Mouse (Mus musculus) limb, embryonic 15.5 days (tissue): ENCODE results near the gene Mmrn2. TPM values are rescaled to one million over a fixed set of nuclear protein-coding genes. Genes with fewer than 3 reads are reported as not detected.
"Not testable (repeated sequence)": the region's sequence is repeated elsewhere in the genome, so short reads cannot be mapped to it uniquely, and the experiment has no call there.

Source experiments
- ATAC-seq: fragments of 200-750 bp; cut with Nextera tagmentation; 2 replicates; pipeline ENCODE4 v1.8.0; 2017; ENCODE audit warnings: low read depth, moderate TSS enrichment; ENCODE audit not compliant: insufficient number of reproducible peaks, low FRiP score, low TSS enrichment
- H3K27ac ChIP-seq: fragments of 300-500 bp; sonication (generic); 2 replicates; pipeline ENCODE4 v1.5.1; 2015; ENCODE audit warnings: moderate library complexity, mild to moderate bottlenecking, inconsistent platforms
- H3K27me3 ChIP-seq: fragments of 300-500 bp; sonication (generic); 2 replicates; pipeline ENCODE4 v1.6.1; 2015; ENCODE audit warnings: inconsistent platforms
- H3K36me3 ChIP-seq: fragments of 300-500 bp; sonication (generic); 2 replicates; pipeline ENCODE4 v1.6.1; 2015; ENCODE audit warnings: inconsistent platforms
- H3K4me1 ChIP-seq: fragments of 300-500 bp; sonication (generic); 2 replicates; pipeline ENCODE4 v1.6.1; 2015; ENCODE audit warnings: inconsistent platforms
- H3K4me2 ChIP-seq: fragments of 300-500 bp; sonication (generic); 2 replicates; pipeline ENCODE4 v1.6.1; 2015; ENCODE audit warnings: mild to moderate bottlenecking, inconsistent platforms
- H3K4me3 ChIP-seq: fragments of 300-500 bp; sonication (generic); 2 replicates; pipeline ENCODE4 v1.5.1; 2015; ENCODE audit warnings: mild to moderate bottlenecking, inconsistent platforms
- H3K9ac ChIP-seq: fragments of 300-500 bp; sonication (generic); 2 replicates; pipeline ENCODE4 v1.6.1; 2015; ENCODE audit warnings: inconsistent platforms
- H3K9me3 ChIP-seq: fragments of 300-500 bp; sonication (generic); 2 replicates; pipeline ENCODE4 v1.6.1; 2016; ENCODE audit warnings: inconsistent platforms
- WGBS: fragments of 180-500 bp; shearing (Covaris S2); methylation state at CpG from one replicate; pipeline ENCODE4 v1.1.7; 2015; 5-methylcytosine and 5-hydroxymethylcytosine counted together
- polyA plus RNA-seq: library from polyadenylated mRNA; unstranded; fragments of >200 nt; fragmentation: Nextera tagmentation; extraction: Ambion mirVana; gene quantifications from 2 replicates; pipeline ENCODE4 v1.2.1, GENCODE M21; 2015

Mmrn2 gene
- polyA plus RNA-seq, 1 experiment from 2014 or later = 8.1 TPM

DNA sequence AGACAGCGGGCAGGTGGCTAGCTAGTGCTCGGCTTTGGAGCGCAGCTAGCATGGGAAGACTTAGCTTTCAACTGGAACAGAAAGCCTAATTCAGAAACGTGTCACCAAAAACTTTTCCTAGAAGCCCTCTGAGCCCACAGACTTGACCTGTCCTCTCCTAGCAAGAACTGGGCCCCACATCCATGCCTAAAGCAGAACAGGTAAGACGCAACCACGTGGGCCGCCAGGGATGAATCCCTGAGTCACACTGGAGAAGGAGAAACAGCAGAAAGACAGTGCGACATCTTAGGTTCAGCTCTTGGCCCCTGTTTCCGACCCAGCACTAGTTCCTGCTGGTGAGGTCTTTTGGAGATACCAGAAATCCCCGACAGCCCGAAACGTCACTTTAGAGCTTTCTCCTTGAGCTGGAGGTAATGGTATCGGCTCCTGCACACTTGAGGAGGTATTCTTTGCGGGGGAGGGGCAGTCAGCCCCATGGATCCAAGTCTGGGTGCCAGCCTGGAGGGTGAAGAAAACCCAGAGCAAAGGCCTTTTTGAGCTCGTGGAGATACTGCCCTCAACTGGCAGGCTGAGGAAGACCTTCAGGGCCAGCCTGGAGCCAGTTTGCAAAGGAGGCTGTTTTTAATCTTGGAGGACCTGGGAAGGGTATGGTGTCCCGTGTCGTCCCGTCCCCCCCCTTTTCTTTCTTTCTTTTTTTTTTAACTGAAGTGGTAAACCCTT lies 12.4 kb upstream of the Mmrn2 start:
- H3K27me3 ChIP-seq = no peaks in the 10 kb centered on the region; the same call in 1 of the 2 replicates
- no peaks in the 10 kb centered on the region for H3K36me3 ChIP-seq
- peak; percentile 19; the same call in 1 of the 2 replicates for ATAC-seq
- peak overlapping the region; percentile 84 for H3K4me2 ChIP-seq
- H3K4me3 ChIP-seq = peak overlapping the region; percentile 43
- peaks cover 14% of the 10 kb centered on the region for H3K4me1 ChIP-seq
- no peak overlapping the region for H3K9ac ChIP-seq
- H3K27ac ChIP-seq = no peak overlapping the region
- no peaks in the 10 kb centered on the region for H3K9me3 ChIP-seq
- WGBS = 33% methylated on average over 18 of the region's 18 CpGs

DNA sequence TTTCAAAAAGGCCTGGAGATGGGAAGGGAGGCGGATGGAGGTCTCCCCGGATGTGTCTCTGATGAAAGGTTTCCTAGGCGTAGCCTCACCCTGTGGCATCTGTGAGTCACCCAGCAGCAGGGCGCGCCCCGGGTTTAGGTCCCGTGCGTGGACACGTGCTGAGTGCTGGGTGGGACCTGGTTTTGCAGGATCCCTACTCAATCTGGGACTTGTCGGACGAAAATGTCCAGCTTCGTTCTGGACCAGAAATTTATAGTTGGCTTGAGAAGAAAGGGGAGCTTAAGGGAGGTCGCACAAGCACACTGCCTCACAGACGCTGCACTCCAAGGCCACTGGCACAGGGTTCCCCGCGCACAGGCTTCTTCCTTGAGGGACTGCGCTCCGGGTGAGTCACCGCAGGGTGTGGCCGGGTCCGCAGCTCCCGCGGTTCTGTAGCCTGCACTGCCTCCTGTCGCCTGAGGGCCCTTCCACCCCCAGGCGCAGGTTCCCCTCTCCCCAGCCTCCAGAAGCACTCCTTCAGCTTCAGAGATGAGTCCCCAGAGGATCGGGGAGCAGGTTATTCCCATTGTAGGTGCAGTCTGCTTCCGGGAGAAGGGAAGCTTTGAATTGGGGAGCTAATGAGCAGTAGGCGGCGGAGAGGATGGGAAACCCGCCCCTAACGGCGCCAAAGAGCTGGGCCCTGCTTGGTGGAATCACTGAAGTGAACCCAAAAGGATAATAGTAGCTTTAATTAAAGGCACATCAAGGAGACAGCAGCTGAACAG lies 11.6 kb upstream of the Mmrn2 start:
- H3K27ac ChIP-seq = no peak overlapping the region
- peak; percentile 84 for ATAC-seq
- H3K4me1 ChIP-seq = peaks cover 14% of the 10 kb centered on the region
- H3K9ac ChIP-seq = peak overlapping the region; percentile 39
- peak overlapping the region; percentile 43 for H3K4me3 ChIP-seq
- no peaks in the 10 kb centered on the region for H3K36me3 ChIP-seq
- peak overlapping the region; percentile 84 for H3K4me2 ChIP-seq
- H3K27me3 ChIP-seq = no peaks in the 10 kb centered on the region; the same call in 1 of the 2 replicates
- no peaks in the 10 kb centered on the region for H3K9me3 ChIP-seq
- 3% methylated on average over 32 of the region's 32 CpGs for WGBS

DNA sequence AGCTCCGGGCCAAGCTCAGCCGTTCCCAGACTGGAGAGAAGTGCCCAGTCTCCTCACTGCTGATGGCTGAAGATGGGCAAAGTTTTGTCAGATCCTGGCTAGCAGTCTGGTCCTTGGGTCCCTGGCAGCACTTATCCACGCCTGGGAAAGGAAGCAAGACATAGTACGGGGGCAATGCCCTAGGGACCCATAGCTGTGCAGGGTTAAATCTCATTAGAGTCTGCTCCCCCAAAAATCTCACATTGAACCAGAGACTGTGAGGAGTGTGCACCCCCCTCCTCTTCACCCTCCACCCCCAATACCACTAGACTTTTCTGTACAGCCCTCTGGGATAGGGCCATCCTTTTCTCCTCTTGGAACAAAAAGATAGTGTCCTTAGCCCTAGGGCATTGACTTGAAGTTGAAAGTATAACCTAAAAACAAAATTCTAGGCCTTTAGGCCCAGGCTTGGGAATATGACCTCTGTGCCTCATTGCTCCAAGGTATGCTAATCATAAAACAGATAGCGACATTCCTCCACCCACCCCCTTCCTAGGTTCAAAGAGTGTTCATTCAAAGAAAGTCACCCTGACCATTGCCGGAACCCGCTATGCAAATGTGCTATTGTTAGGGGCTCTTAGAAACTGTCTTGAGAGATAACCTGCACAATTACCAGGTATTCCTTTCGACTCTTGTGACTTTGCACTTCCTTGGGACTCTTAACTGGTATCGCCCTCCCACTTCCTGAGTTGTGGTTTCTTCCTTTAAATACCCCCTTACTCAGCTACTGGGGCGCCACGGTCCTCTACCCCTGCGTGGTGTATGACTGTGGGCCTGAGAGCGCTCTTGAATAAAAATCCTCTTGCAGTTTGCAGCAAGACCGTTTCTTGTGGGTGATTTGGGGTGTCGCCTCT lies 10.8 kb upstream of the Mmrn2 start:
- peak overlapping the region; percentile 84 for H3K4me2 ChIP-seq
- H3K4me1 ChIP-seq = peaks cover 14% of the 10 kb centered on the region
- 78% methylated on average over 15 of the region's 15 CpGs for whole genome bisulfite sequencing
- not testable (repeated sequence) for H3K27me3 ChIP-seq, H3K27ac ChIP-seq, H3K9me3 ChIP-seq, H3K9ac ChIP-seq, H3K36me3 ChIP-seq, ATAC-seq
- H3K4me3 ChIP-seq = peak overlapping the region; percentile 43

DNA sequence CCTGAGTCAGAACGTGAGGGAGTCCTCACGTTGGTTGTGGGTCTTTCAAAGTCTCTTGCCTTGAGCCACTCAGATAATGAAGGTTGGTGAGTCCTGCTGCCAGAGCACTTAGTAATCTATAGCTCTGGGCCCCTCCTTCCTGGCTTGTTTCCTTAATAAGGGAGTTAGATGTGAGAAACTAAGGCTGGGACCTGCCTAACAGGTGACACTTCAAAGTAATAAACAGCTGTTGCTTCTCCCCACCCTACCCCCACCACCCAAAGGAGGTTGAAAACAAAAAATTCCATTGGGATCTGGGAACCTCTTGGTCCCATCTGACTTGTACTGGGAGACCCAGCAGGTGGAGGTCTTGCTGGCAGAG lies 10.1 kb upstream of the Mmrn2 start:
- Histone ChIP-seq H3K9ac (no peak overlapping the region), H3K27me3 (no peaks in the 10 kb centered on the region; the same call in 1 of the 2 replicates), H3K36me3 (no peaks in the 10 kb centered on the region), H3K4me2 (no peak overlapping the region), H3K4me3 (no peak overlapping the region), H3K4me1 (peaks cover 14% of the 10 kb centered on the region), H3K27ac (no peak overlapping the region), H3K9me3 (no peaks in the 10 kb centered on the region)
- WGBS = 89% methylated on average over 2 of the region's 2 CpGs
- no peak for ATAC-seq

DNA sequence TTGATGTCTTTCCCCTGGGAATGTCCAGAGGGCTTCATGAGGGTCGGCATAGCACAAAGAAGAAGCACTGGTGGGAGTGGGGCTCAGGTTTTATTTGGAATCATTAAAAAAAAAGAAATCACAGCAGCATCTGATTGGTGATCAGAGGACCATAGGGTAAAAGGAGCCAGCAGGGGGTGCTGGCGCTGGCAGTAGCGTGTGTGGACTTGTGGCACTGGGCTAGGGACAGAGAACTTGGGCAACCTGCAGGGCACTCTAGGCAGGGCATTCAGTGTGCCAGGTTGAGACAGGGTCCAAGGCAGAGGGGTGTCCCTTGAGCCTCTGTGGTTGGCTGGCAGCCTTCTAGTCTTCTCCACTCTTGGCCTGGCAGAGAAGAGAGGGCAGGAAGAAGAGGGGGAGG lies 5.1 kb upstream of the Mmrn2 start:
- Histone ChIP-seq H3K4me2 (no peak overlapping the region), H3K4me1 (peaks cover 8% of the 10 kb centered on the region; the same call in 1 of the 2 replicates), H3K27ac (no peak overlapping the region), H3K36me3 (no peaks in the 10 kb centered on the region), H3K9ac (no peak overlapping the region), H3K27me3 (no peaks in the 10 kb centered on the region), H3K4me3 (no peak overlapping the region), H3K9me3 (no peaks in the 10 kb centered on the region)
- no peak for ATAC-seq
- 67% methylated on average over 3 of the region's 3 CpGs for WGBS

DNA sequence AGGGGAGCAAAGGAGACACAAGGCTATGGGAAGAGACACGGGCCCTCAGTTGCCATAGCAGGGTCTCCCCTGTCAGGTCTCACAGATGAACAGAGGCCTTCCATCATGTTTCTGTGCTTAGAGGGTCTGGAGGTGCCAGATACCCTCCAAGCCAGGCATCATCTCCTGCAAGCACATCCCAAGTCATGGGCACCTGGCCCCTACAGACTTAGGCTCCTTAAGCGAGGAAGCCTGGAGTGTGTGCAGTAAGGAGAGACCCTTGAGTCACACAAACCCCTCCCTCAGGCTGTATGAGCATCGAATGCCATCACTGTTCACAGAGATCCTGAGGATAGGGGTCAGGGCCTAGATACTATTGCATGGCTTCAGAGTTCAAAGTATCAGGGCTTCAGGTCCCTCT lies 4.3 kb upstream of the Mmrn2 start:
- WGBS = 80% methylated on average over 3 of the region's 3 CpGs
- no peaks in the 10 kb centered on the region for H3K27me3 ChIP-seq
- H3K9me3 ChIP-seq = no peaks in the 10 kb centered on the region
- H3K4me1 ChIP-seq = peaks cover 10% of the 10 kb centered on the region
- ATAC-seq = no peak
- no peak overlapping the region for H3K4me3 ChIP-seq
- no peaks in the 10 kb centered on the region for H3K36me3 ChIP-seq
- no peak overlapping the region for H3K4me2 ChIP-seq
- H3K9ac ChIP-seq = no peak overlapping the region
- H3K27ac ChIP-seq = no peak overlapping the region

DNA sequence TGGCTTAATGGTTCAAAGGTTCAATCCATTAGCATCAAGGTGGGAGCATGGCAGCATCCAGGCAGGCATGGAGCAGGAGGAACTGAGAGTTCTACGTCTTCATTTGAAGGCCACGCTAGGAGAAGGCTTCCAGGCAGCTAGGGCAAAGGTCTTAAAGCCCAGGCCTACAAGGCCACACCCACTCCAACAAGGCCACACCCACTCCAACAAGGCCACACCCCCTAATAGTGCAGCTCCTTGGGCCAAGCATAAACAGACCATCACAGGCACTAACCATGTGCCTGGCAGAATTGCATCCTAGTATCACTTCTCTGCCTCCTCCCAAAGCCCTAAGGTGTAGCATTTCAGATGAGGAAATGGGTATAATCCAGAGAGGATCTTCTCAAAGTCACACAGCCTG lies 3.5 kb upstream of the Mmrn2 start:
- 62% methylated on average over 2 of the region's 2 CpGs for WGBS
- no peak overlapping the region for H3K27ac ChIP-seq
- H3K4me1 ChIP-seq = peaks cover 14% of the 10 kb centered on the region
- no peaks in the 10 kb centered on the region for H3K27me3 ChIP-seq
- H3K4me2 ChIP-seq = no peak overlapping the region
- no peak for ATAC-seq
- H3K36me3 ChIP-seq = no peaks in the 10 kb centered on the region
- no peak overlapping the region for H3K9ac ChIP-seq
- H3K9me3 ChIP-seq = no peaks in the 10 kb centered on the region
- no peak overlapping the region for H3K4me3 ChIP-seq

DNA sequence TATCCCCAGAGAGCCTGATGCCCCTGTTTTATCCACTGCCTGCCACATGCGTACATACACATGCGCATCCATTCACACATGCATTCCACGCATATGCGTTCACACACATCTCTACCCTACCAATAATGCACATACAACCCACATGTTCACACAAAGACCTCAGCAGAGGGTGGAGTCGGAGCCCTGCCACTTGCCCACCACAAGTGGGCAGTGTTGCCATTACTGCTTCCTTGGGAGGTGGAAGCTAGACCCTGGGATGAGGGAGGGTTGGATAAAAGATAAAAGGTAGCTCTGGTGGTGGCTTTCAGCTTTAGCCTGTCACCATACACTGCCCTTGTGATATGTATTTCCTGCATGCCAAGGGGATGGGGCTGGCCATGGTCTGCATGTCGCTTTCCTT lies 2.6 kb upstream of the Mmrn2 start:
- no peak for ATAC-seq
- Histone ChIP-seq H3K4me3 (no peak overlapping the region), H3K9ac (no peak overlapping the region), H3K27ac (no peak overlapping the region), H3K27me3 (no peaks in the 10 kb centered on the region), H3K4me2 (no peak overlapping the region), H3K4me1 (peaks cover 14% of the 10 kb centered on the region), H3K36me3 (no peaks in the 10 kb centered on the region), H3K9me3 (no peaks in the 10 kb centered on the region)
- WGBS = 82% methylated on average over 6 of the region's 6 CpGs

DNA sequence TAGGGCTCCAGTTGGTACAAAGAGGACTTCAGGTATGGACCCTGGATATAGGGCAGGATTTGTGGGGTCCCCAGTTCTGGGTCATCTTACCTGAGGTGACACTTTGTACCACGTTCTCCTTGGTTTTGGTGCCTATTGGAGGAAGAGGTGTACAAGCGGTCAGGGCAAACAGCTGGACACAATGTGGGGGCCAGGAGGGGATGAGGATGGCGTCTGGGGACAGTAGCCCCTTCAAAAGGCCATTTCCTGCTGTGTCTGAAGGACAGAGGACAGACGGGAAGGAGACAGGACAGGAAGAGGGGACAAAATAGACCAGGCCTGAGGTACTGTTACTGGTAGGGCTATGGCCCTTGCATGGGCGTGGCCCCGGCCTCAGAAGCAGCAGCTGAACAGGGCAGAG lies 1.7 kb upstream of the Mmrn2 start:
- Histone ChIP-seq H3K4me3 (no peak overlapping the region), H3K36me3 (no peaks in the 10 kb centered on the region)
- WGBS = 79% methylated on average over 6 of the region's 6 CpGs

DNA sequence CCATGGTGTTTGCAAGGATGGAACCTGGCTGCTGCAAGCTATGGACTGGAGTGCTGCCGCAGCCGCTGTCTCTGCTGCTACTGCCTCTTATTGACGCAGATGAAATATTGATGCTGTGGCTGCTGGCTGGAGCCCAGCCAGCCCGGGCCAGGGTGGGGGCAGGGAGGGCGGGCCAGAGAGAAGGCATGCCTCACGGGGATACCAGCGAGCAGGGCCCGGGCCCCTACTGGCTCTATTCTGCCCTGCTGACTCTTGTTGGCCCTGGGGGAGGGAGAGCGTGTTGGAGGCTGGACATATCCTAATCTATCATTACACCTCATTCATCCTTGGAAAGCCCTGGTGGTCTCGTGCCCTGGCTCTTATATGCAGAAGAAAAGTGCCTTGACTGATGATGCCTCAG lies 688 bp upstream of the Mmrn2 start, which contains the start of gene Sncg:
Sncg (minus strand) TSS at position 213 of the 400 bp plus-strand sequence.
- H3K27me3 ChIP-seq = no peaks in the 10 kb centered on the region
- 44% methylated on average over 10 of the region's 10 CpGs for WGBS
- peak within 1 kb of the TSS; percentile 7; the same call in 1 of the 2 replicates for H3K4me3 ChIP-seq
- no peak within 1 kb of the TSS for H3K9ac ChIP-seq
- H3K4me2 ChIP-seq = no peak within 1 kb of the TSS
- no peaks in the 10 kb centered on the region for H3K36me3 ChIP-seq
- no peaks in the 10 kb centered on the region for H3K9me3 ChIP-seq
- no peak within 1 kb of the TSS for H3K27ac ChIP-seq
- no peak for ATAC-seq
- H3K4me1 ChIP-seq = peaks cover 27% of the 10 kb centered on the region

More for the DNA sequence above, 1.7 kb upstream of the Mmrn2 start:
- Histone ChIP-seq H3K9me3 (no peaks in the 10 kb centered on the region), H3K4me1 (peaks cover 20% of the 10 kb centered on the region), H3K4me2 (no peak overlapping the region), H3K9ac (no peak overlapping the region), H3K27ac (no peak overlapping the region), H3K27me3 (no peaks in the 10 kb centered on the region)
- ATAC-seq = no peak

DNA sequence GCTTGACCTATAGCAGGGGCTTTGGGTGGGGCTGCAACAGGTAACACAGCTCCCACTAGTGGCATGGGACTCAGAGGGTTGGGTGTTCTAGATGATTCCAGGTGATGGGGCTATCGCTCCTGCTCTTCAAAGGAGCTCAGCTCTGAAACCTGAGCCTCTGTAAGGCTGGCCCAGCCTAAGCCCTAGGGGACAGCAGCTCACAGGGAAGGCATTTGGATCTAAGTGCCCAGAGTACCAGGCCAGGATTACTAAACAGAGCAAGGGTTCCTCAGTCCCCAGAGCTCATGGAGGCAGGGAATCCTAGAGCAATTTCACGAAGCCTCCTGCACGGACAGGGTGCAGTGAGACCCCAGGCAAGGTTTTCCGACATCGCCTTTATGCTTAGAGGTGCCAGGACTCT lies 676 bp downstream of the Mmrn2 start:
- Histone ChIP-seq H3K27ac (no peak overlapping the region), H3K9ac (no peak overlapping the region), H3K9me3 (no peaks in the 10 kb centered on the region), H3K27me3 (no peaks in the 10 kb centered on the region), H3K36me3 (no peaks in the 10 kb centered on the region), H3K4me1 (peaks cover 27% of the 10 kb centered on the region), H3K4me2 (no peak overlapping the region), H3K4me3 (peak overlapping the region; percentile 7; the same call in 1 of the 2 replicates)
- 58% methylated on average over 5 of the region's 5 CpGs for WGBS
- ATAC-seq = no peak
